ENCODE assay signal across 31 mouse cellular contexts in genomic region chr9:42613827-42614226, GRCm38 (mm10).
A peak's percentile ranks its signal among the peaks of the same experiment; 100 is the strongest.
DNase-seq lines count a peak whose midpoint lies in the region; ATAC-seq and TF ChIP-seq lines count a peak whose summit lies in the region.
"Had no signal": no experiment of that assay in that cellular context is flagged by ENCODE, and none has a peak within 500 bp of the region (broad histone marks: within the 10 kb centered on the region; RNA-seq: fewer than 3 reads in every experiment).

No protein-coding gene starts in this region.

- 41% methylated on average over 6 of the region's 6 CpGs for WGBS in hindbrain, postnatal 0 days
- 36% methylated on average over 6 of the region's 6 CpGs for WGBS in hindbrain, embryonic 16.5 days
- WGBS in embryonic facial prominence, embryonic 14.5 days, result 22% methylated on average over 6 of the region's 6 CpGs
- WGBS in midbrain, postnatal 0 days, result 22% methylated on average over 6 of the region's 6 CpGs
- WGBS in kidney, embryonic 14.5 days, result 40% methylated on average over 6 of the region's 6 CpGs

- no peak for TF ChIP-seq CTCF in hindbrain, postnatal 0 days (IDR thresholded peaks at IDR 0.05; ENCODE audit: low read depth)
- no peak for TF ChIP-seq CTCF in midbrain, postnatal 0 days (IDR thresholded peaks at IDR 0.05)

- no peaks in the 10 kb centered on the region for H3K36me3 ChIP-seq in hindbrain, postnatal 0 days (ENCODE audit: insufficient read depth, low read length)
- no peaks in the 10 kb centered on the region for H3K36me3 ChIP-seq in hindbrain, embryonic 16.5 days (ENCODE audit: control insufficient read depth, insufficient read depth, low read length)
- H3K36me3 ChIP-seq in embryonic facial prominence, embryonic 14.5 days (ENCODE audit: control insufficient read depth, insufficient read depth, low read length), result no peaks in the 10 kb centered on the region
- H3K36me3 ChIP-seq in midbrain, postnatal 0 days (ENCODE audit: insufficient read depth, low read length), result no peaks in the 10 kb centered on the region
- H3K36me3 ChIP-seq in kidney, embryonic 14.5 days (ENCODE audit: control insufficient read depth, insufficient read depth, low read length), result no peaks in the 10 kb centered on the region
- H3K36me3 ChIP-seq: embryonic facial prominence, embryonic 15.5 days; forebrain, embryonic 12.5 days; heart, embryonic 10.5 days; hindbrain, embryonic 13.5 days; kidney, embryonic 15.5 days; limb, embryonic 15.5 days had no signal

- no peak overlapping the region for H3K27ac ChIP-seq in hindbrain, postnatal 0 days
- no peak overlapping the region for H3K27ac ChIP-seq in hindbrain, embryonic 16.5 days (ENCODE audit: low read depth, low read length)
- no peak overlapping the region for H3K27ac ChIP-seq in embryonic facial prominence, embryonic 14.5 days (replicated peaks; ENCODE audit: low read depth, low read length)
- peak overlapping the region; percentile 21; the same call in 1 of the 2 replicates for H3K27ac ChIP-seq in midbrain, postnatal 0 days (ENCODE audit: low read depth, low read length)
- no peak overlapping the region for H3K27ac ChIP-seq in kidney, embryonic 14.5 days (ENCODE audit: low read depth, low read length)
- H3K27ac ChIP-seq: embryonic facial prominence, embryonic 15.5 days; forebrain, embryonic 12.5 days; heart, embryonic 10.5 days; hindbrain, embryonic 13.5 days; kidney, embryonic 15.5 days; limb, embryonic 15.5 days; liver, embryonic 14.5 days; stomach, postnatal 0 days had no signal

- no peak overlapping the region for H3K4me2 ChIP-seq in hindbrain, postnatal 0 days (ENCODE audit: low read depth, low read length)
- no peak overlapping the region for H3K4me2 ChIP-seq in hindbrain, embryonic 16.5 days (ENCODE audit: low read length)
- H3K4me2 ChIP-seq in embryonic facial prominence, embryonic 14.5 days (ENCODE audit: low read depth, low read length), result no peak overlapping the region
- no peak overlapping the region for H3K4me2 ChIP-seq in midbrain, postnatal 0 days (ENCODE audit: low read depth, low read length, poor library complexity, severe bottlenecking)
- H3K4me2 ChIP-seq in kidney, embryonic 14.5 days (replicated peaks; ENCODE audit: low read depth, low read length), result no peak overlapping the region
- H3K4me2 ChIP-seq: embryonic facial prominence, embryonic 15.5 days; forebrain, embryonic 12.5 days; hindbrain, embryonic 13.5 days; kidney, embryonic 15.5 days; limb, embryonic 15.5 days; lung, embryonic 14.5 days had no signal

- H3K4me1 ChIP-seq in hindbrain, postnatal 0 days (ENCODE audit: insufficient read depth, low read length), result peaks cover 8% of the 10 kb centered on the region; the same call in 1 of the 2 replicates
- H3K4me1 ChIP-seq in hindbrain, embryonic 16.5 days (ENCODE audit: control insufficient read depth, insufficient read depth, low read depth, low read length), result peaks cover 6% of the 10 kb centered on the region
- H3K4me1 ChIP-seq in embryonic facial prominence, embryonic 14.5 days (ENCODE audit: control insufficient read depth, insufficient read depth, low read length), result peaks cover 18% of the 10 kb centered on the region
- H3K4me1 ChIP-seq in midbrain, postnatal 0 days (ENCODE audit: insufficient read depth, low read length), result 0 out of 2 replicates have a peak, but pooled peaks cover 6% of the 10 kb centered on the region
- no peaks in the 10 kb centered on the region for H3K4me1 ChIP-seq in kidney, embryonic 14.5 days (ENCODE audit: control insufficient read depth, insufficient read depth, low read length)

- H3K27me3 ChIP-seq in hindbrain, postnatal 0 days (ENCODE audit: insufficient read depth, low read length), result no peaks in the 10 kb centered on the region
- H3K27me3 ChIP-seq in hindbrain, embryonic 16.5 days (replicated peaks; ENCODE audit: control insufficient read depth, insufficient read depth, low read length), result no peaks in the 10 kb centered on the region
- no peaks in the 10 kb centered on the region for H3K27me3 ChIP-seq in embryonic facial prominence, embryonic 14.5 days (replicated peaks; ENCODE audit: control insufficient read depth, insufficient read depth, low read length)
- 0 out of 2 replicates have a peak, but pooled peaks cover 5% of the 10 kb centered on the region for H3K27me3 ChIP-seq in midbrain, postnatal 0 days (ENCODE audit: insufficient read depth, low read length)
- no peaks in the 10 kb centered on the region for H3K27me3 ChIP-seq in kidney, embryonic 14.5 days (ENCODE audit: control insufficient read depth, insufficient read depth, low read length)
- H3K27me3 ChIP-seq: embryonic facial prominence, embryonic 15.5 days; kidney, embryonic 15.5 days; limb, embryonic 15.5 days had no signal

- no peak overlapping the region for H3K9ac ChIP-seq in hindbrain, postnatal 0 days (replicated peaks; ENCODE audit: low read length)
- H3K9ac ChIP-seq in hindbrain, embryonic 16.5 days (ENCODE audit: low read depth, low read length), result no peak overlapping the region
- no peak overlapping the region for H3K9ac ChIP-seq in embryonic facial prominence, embryonic 14.5 days (ENCODE audit: low read depth, low read length)
- no peak overlapping the region for H3K9ac ChIP-seq in midbrain, postnatal 0 days (replicated peaks; ENCODE audit: low read length, poor library complexity, severe bottlenecking)
- H3K9ac ChIP-seq in kidney, embryonic 14.5 days (ENCODE audit: low read depth, low read length), result no peak overlapping the region
- H3K9ac ChIP-seq: embryonic facial prominence, embryonic 15.5 days; forebrain, embryonic 12.5 days; hindbrain, embryonic 13.5 days; kidney, embryonic 15.5 days; limb, embryonic 15.5 days; liver, embryonic 14.5 days; lung, embryonic 14.5 days had no signal

- H3K9me3 ChIP-seq in hindbrain, postnatal 0 days (ENCODE audit: low read length), result no peaks in the 10 kb centered on the region
- no peaks in the 10 kb centered on the region for H3K9me3 ChIP-seq in hindbrain, embryonic 16.5 days (ENCODE audit: control insufficient read depth, low read length)
- H3K9me3 ChIP-seq in embryonic facial prominence, embryonic 14.5 days (ENCODE audit: control insufficient read depth, low read length), result no peaks in the 10 kb centered on the region
- H3K9me3 ChIP-seq in midbrain, postnatal 0 days (ENCODE audit: low read length), result no peaks in the 10 kb centered on the region
- H3K9me3 ChIP-seq in kidney, embryonic 14.5 days (ENCODE audit: control insufficient read depth, low read length), result no peaks in the 10 kb centered on the region
- H3K9me3 ChIP-seq: embryonic facial prominence, embryonic 15.5 days; forebrain, embryonic 12.5 days; heart, embryonic 10.5 days; hindbrain, embryonic 13.5 days; kidney, embryonic 15.5 days; limb, embryonic 15.5 days had no signal

- no peak for ATAC-seq in hindbrain, postnatal 0 days
- no peak for ATAC-seq in hindbrain, embryonic 16.5 days
- ATAC-seq in embryonic facial prominence, embryonic 14.5 days (ENCODE audit: low read depth), result no peak
- ATAC-seq in midbrain, postnatal 0 days (ENCODE audit: low FRiP score), result no peak
- ATAC-seq in kidney, embryonic 14.5 days (ENCODE audit: low FRiP score, low TSS enrichment), result no peak
- ATAC-seq: CD4-positive, CD25-positive, alpha-beta regulatory T cell, adult 4 months; inflammation-experienced regulatory T-cells, adult 6 months had no signal

- no peak overlapping the region for H3K4me3 ChIP-seq in hindbrain, postnatal 0 days (ENCODE audit: low read length)
- H3K4me3 ChIP-seq in hindbrain, embryonic 16.5 days (ENCODE audit: low read length), result no peak overlapping the region
- H3K4me3 ChIP-seq in embryonic facial prominence, embryonic 14.5 days (ENCODE audit: low read depth, low read length), result no peak overlapping the region
- no peak overlapping the region for H3K4me3 ChIP-seq in midbrain, postnatal 0 days (ENCODE audit: low read depth, low read length)
- H3K4me3 ChIP-seq in kidney, embryonic 14.5 days (ENCODE audit: low read length), result no peak overlapping the region
- H3K4me3 ChIP-seq: embryonic facial prominence, embryonic 15.5 days; forebrain, embryonic 12.5 days; heart, embryonic 10.5 days; hindbrain, embryonic 13.5 days; kidney, embryonic 15.5 days; limb, embryonic 15.5 days had no signal

- peak; percentile 28 for DNase-seq in hindbrain, postnatal 0 days (ENCODE audit: low spot score)
- peak; percentile 13 for DNase-seq in thymus, postnatal 4 days
- DNase-seq in thymus, postnatal 0 days (ENCODE audit: low spot score), result no peak
- DNase-seq in embryonic facial prominence, embryonic 14.5 days (ENCODE audit: low spot score), result peak; percentile 47
- DNase-seq in midbrain, postnatal 0 days (ENCODE audit: low spot score), result no peak
- no peak for DNase-seq in frontal cortex, postnatal 14 days (ENCODE audit: low spot score in 2 of 2)
- DNase-seq: adrenal gland, postnatal 36 days; cerebellum, adult 2 months; cerebellum, postnatal 14 days; gastrocnemius, postnatal 25 days; heart, adult 11 months; heart, postnatal 4 days; kidney, adult 11 months; kidney, postnatal 25 days; left cerebral cortex, postnatal 4 days; lung, postnatal 14 days; spleen, adult 18-20 months; thymus, adult 18-20 months had no signal

Comparison
In these comparisons a context has a peak if more than half of its experiments do, and no peak if none do; other contexts are left out.
1. DNase-seq: peak in hindbrain, postnatal 0 days (single experiment), thymus, postnatal 4 days (single experiment) and embryonic facial prominence, embryonic 14.5 days (single experiment); none in thymus, postnatal 0 days (single experiment), midbrain, postnatal 0 days (single experiment) and frontal cortex, postnatal 14 days (0 of 2).